Mouse (Mus musculus): ENCODE measurements around the gene Zglp1.

Gene Zglp1

DNA sequence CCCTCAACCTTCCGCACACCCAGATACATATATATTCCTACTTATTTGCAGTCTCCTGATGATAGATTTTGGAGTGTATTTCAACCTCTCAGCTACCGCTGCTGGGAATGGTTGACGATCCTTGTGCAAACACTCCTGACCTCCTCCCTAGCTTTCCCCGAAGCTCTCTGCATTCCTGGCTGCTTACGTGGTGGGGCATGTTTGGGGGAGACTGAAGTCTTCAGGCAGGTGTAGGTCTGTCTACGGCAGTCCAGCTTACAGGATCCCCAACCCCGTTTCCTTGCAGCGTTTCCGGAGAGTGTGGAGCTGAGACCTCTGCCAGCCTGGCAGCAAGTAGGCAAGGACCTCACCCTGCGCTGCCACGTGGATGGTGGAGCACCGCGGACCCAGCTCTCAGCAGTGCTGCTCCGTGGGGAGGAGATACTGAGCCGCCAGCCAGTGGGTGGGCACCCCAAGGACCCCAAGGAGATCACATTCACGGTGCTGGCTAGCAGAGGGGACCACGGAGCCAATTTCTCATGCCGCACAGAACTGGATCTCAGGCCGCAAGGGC, 41.6 kb downstream of the Zglp1 start:
- no peak for DNase-seq

DNA sequence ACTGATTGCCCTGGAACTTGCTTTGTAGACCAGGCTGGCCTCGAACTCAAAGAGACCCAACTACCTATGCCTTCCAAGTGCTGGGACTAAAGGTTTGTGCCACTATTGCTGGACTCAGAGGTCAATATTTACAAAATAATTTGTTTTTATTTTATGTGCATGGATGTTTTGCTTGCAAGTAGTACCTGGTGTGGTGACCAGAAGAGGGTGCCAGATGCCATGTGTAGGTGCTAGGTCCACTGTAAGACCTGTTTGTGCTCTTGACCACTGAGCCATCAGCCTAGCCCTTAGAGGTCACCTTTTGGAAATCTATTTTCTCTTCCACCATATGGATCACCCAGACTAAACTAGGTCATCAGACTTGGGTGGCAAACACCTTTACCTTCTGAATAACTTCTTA, 44.2 kb downstream of the Zglp1 start:
- DNase-seq, result no peak

DNA sequence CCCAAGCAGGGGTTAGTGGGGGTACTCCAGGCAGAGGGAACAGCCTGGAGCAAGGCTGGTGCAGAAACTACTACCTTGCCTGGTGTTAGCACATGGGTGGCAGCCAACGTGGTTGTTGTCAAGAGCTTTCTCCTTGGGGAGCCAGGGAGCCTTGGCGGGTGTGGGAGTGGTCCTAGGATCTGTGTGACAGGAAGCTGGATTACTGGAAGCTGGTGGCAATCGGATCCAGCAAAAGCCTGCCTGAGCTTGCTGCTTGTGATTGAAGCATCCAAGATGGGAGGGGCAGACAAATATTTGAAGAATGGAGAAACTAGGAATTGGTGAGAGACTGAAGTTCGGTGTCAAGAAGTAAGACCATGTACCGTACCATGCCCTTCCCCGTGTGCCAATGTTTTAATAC, 44.6 kb downstream of the Zglp1 start:
- DNase-seq, result no peak

DNA sequence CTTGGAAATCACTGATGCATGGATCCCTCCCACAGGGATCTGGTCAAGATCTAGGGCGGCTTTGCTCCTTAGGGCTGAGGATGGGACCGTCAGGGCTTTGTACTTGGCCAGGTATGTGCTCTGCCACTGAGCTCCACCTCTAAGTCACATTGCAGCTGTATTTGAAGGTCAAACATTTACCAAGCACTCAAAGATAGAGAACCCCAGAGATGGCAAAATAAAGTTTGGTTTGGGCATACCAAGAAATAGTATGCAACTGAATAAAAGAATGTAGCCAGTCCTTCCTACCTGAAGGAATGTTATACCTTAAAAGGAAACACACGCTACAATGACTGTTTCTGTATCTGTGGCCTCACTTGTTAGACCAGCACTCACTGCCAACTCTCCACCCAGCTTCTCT, 45.5 kb downstream of the Zglp1 start:
- DNase-seq, result no peak

DNA sequence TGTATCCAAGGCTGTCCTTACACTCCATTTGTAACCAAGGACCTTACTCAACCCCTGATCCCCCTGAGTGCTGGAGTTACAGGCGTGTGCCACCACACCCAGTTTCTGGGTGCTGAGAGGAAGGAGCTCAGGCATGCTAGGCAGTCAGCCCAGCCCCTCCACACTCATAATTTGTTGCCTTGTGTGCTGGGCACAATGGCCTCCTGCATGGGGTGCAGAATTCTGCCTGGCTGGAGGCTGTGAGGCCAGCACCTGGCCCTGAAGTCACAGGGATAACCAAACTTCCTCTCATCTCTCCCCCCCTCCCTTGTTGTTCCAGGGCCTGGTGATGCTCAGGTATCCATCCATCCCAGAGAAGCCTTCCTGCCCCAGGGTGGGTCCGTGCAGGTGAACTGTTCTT, 48.3 kb downstream of the Zglp1 start:
- DNase-seq, result no peak

DNA sequence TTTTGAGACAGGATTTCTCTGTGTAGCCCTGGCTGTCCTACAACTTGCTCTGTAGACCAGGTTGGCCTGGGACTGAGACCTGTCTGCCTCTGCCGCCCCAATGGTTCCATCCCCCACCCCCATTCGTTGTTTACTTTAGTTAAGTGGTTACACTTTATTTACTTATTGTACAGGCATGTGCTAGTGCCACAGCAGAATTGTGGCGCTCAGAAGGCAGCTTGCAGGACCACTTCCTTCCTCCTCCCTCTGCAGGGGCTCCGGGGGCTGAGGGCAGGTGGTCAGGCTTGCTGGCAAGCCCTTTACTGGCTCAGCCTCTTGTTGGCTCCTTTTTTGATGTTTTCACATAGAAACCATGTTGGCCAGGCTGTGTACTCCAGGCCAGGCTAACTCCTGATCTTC, 49.7 kb downstream of the Zglp1 start:
- DNase-seq, result peak; percentile 20 to 29

DNA sequence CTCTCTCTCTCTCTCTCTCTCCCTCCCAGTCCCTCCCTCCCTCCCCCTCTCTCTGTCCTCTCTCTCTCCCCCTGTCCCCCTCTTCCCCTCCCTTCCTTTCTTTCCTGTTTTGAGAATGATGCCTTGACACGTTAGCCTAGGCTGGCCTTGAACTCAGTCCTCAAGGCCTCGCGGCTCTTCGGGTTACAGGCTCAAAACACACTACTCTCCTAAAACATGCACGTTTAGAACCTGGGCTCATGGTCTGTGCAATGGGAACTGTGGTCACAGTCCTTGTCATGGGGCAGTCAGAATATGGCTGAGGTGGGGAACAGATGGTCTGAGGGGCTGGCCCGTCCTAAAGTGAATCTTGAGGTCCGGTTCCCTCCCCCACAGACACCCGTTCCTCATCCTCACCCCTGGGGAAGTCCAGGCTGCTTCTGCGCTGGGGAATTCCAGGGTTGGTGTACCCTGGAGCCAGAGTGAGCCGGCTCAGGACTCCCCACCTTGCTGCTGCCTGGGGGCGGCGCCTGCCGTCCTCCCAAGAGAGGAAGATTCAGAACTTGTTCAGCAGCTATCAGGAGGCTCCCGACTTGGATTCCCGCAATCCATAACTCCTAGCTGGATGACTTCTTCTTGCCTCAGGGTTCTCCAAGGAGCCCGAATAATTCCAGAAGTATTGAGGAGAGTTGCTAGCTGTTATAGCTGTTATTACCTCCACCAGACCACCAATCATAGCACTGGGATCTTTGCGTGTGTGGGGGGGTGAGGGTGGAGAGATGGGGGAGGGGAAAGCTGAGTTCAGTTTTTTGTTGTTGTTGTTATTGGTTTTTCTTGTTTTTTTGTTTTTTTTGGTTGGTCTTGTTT, 50.3 kb downstream of the Zglp1 start:
- DNase-seq, result peak; percentile 44 to 49

DNA sequence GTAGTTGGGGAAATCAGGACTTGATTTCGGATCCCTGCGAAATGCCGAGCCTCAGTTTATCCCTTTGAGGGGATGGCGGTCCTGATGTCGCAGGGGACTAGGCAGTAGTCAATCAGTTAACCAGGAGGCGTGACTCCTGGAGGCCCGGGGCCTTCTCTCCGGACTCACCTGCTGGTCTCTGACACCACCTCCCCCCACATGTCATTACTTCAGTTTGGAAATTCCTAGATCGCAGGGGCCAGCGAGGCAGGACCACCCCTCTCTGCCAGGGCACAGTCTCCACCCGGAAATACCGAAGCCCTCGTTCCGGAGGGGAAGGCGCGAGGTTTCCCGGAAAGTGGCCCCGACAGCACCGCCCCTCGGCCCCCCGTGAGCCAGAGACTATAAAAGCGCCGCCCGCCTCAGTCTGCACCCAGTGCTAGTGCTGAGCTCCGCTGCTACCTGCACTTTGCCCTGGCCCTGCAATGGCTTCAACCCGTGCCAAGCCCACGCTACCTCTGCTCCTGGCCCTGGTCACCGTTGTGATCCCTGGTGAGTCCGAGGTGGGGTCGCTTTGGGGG, 51.2 kb downstream of the Zglp1 start, which contains the start of gene Icam1:
Gene Icam1, plus strand, starts transcription at position 415 of the 560 bp plus-strand sequence.
- peak; percentile 78 to 79 for DNase-seq

DNA sequence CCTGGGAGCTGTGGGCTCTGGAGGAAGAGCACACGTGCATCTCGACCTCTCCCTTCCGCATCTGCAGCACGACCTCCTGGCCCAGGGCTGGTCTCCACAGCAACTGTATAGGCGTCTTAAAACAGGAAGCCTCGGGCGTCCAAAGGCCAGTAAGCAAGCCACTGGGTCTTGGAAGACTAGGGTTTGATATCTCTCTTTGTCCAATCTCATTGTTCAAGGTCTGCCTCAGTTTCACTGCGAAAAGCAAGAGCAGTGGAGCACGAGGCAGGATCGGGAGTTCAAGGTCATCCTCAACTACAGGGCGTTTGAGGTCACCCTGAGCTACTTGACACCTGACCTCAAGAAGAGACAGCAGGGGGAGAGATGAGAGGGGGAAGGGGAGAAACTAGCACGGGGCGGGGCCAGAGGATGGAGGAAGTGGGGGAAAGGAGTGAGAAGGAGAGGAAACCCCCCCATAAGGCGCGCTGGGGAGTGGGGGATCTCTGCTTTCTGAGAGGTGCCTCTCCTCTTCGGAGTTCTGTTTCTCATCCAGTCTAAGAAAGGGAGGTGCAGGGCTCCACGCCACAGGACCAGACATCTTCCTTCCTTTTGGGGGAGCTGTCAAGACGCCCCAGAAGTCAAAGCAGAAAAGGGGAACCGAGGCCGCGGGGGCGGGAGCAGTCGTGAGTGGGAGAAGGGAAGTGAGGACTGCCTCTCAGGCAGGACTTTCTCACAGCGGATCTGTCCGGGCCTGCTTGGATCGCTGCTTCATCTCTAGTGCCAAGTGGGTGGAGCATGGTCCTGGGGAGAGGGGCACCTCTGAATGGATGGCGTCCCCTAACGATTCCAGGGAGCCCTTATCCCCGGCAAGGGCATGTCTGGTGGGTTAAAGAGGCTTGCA, 52.0 kb downstream of the Zglp1 start:
- DNase-seq, result peak; percentile 91 to 93
